Mouse (Mus musculus) liver, adult 2 months (tissue): ENCODE results near the gene Atp6v0e.

Experiments used
- CTCF ChIP-seq: fragments of 200-500 bp; IDR thresholded peaks from 2 replicates; pipeline ENCODE4 v1.5.1; 2011; ENCODE audit warnings: low read depth, low read length, control low read depth
- POLR2A ChIP-seq: fragments of 200-500 bp; IDR thresholded peaks from 2 replicates; pipeline ENCODE4 v1.6.1; 2011; ENCODE audit warnings: low read length, control low read depth; ENCODE audit not compliant: insufficient read depth; ENCODE audit errors: extremely low read depth

- TF ChIP-seq CTCF (no peak), POLR2A (no peak)
Observed at GRCm38 (mm10) chr17:26676616-26677376, 13.8 kb downstream of the Atp6v0e start.
